Mouse (Mus musculus): ENCODE measurements around the gene Naaladl1.

- TF ChIP-seq POLR2A (IDR thresholded peaks at IDR 0.05; ENCODE audit: borderline replicate concordance, low read depth, low read length) (no peak), CTCF (IDR thresholded peaks at IDR 0.05; ENCODE audit: low read depth, low read length) (no peak)
Observed at GRCm38 (mm10) chr19:6113116-6113515, 7.5 kb downstream of the Naaladl1 start.

Data from bone marrow macrophage, adult 2 months (primary cell).